In the genomic region with DNA sequence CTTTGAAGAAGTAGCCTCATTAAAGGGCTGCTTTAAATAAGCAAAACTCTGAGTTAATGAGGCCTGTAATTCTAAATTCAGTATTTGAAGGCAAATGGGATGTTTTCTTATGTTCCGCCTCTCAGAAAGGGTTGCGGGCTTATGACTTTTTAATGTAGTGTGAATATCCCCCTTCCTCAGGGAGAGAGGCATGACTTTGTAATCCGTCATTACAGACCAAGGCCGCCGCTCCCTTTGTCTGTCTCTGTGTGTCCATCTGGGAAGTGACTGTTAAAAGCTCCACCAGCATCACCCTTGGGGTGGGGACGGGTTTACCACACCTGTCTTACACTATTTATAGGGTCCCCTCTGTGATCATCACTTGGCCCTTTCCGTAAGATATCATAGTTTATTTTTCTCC, we compare ENCODE assay signal across 21 mouse cellular contexts.
DNase-seq lines count a peak whose midpoint lies in the region; ATAC-seq lines count a peak whose summit lies in the region.
"Had no signal": no experiment of that assay in that cellular context is flagged by ENCODE, and none has a peak within 500 bp of the region (broad histone marks: within the 10 kb centered on the region; RNA-seq: fewer than 3 reads in every experiment).

No protein-coding gene starts in this region.

- peaks cover 3% of the 10 kb centered on the region; the same call in 1 of the 2 replicates for H3K27me3 ChIP-seq in hindbrain, embryonic 12.5 days
- H3K27me3 ChIP-seq in hindbrain, embryonic 16.5 days (replicated peaks; ENCODE audit: control insufficient read depth, insufficient read depth, low read length), result no peaks in the 10 kb centered on the region
- peaks cover 19% of the 10 kb centered on the region for H3K27me3 ChIP-seq in hindbrain, embryonic 13.5 days
- H3K27me3 ChIP-seq in midbrain, embryonic 12.5 days, result peaks cover 8% of the 10 kb centered on the region; the same call in 1 of the 2 replicates
- H3K27me3 ChIP-seq in midbrain, embryonic 16.5 days (ENCODE audit: control insufficient read depth, insufficient read depth, low read depth, low read length), result no peaks in the 10 kb centered on the region
- H3K27me3 ChIP-seq: CH12.LX; forebrain, embryonic 13.5 days; heart, embryonic 13.5 days had no signal

- 45% methylated on average over 7 of the region's 7 CpGs for WGBS in hindbrain, embryonic 12.5 days
- 33% methylated on average over 7 of the region's 7 CpGs for whole genome bisulfite sequencing in hindbrain, embryonic 16.5 days
- WGBS in hindbrain, embryonic 13.5 days, result 35% methylated on average over 7 of the region's 7 CpGs
- WGBS in midbrain, embryonic 12.5 days, result 42% methylated on average over 7 of the region's 7 CpGs
- WGBS in midbrain, embryonic 16.5 days, result 28% methylated on average over 7 of the region's 7 CpGs

- no peaks in the 10 kb centered on the region for H3K9me3 ChIP-seq in hindbrain, embryonic 12.5 days (replicated peaks)
- H3K9me3 ChIP-seq in hindbrain, embryonic 16.5 days (ENCODE audit: control insufficient read depth, low read length), result no peaks in the 10 kb centered on the region
- H3K9me3 ChIP-seq in hindbrain, embryonic 13.5 days, result no peaks in the 10 kb centered on the region
- no peaks in the 10 kb centered on the region for H3K9me3 ChIP-seq in midbrain, embryonic 12.5 days
- H3K9me3 ChIP-seq in midbrain, embryonic 16.5 days (replicated peaks; ENCODE audit: control insufficient read depth, low read length, poor library complexity, severe bottlenecking), result no peaks in the 10 kb centered on the region
- H3K9me3 ChIP-seq: embryonic facial prominence, embryonic 13.5 days; forebrain, embryonic 13.5 days; heart, embryonic 13.5 days had no signal

- H3K4me3 ChIP-seq in hindbrain, embryonic 12.5 days, result no peak overlapping the region
- no peak overlapping the region for H3K4me3 ChIP-seq in hindbrain, embryonic 16.5 days (ENCODE audit: low read length)
- no peak overlapping the region for H3K4me3 ChIP-seq in hindbrain, embryonic 13.5 days
- H3K4me3 ChIP-seq in midbrain, embryonic 12.5 days, result no peak overlapping the region
- no peak overlapping the region for H3K4me3 ChIP-seq in midbrain, embryonic 16.5 days (ENCODE audit: low read depth, low read length)
- H3K4me3 ChIP-seq: embryonic facial prominence, embryonic 13.5 days; forebrain, embryonic 13.5 days; gastrocnemius, adult 2 months; heart, embryonic 13.5 days had no signal

- ATAC-seq in hindbrain, embryonic 12.5 days (ENCODE audit: low FRiP score), result peak; percentile 56; the same call in 1 of the 2 replicates
- no peak for ATAC-seq in hindbrain, embryonic 16.5 days
- no peak for ATAC-seq in hindbrain, embryonic 13.5 days (ENCODE audit: low FRiP score)
- ATAC-seq in midbrain, embryonic 12.5 days (ENCODE audit: low FRiP score, low read depth), result 0 out of 2 replicates have a peak, but pooled peaks have one; percentile 52
- 0 out of 2 replicates have a peak, but pooled peaks have one; percentile 48 for ATAC-seq in midbrain, embryonic 16.5 days
- no peak for ATAC-seq in erythroid progenitor cell, adult 5-6 weeks (replicated peaks; ENCODE audit: low FRiP score, poor library complexity, severe bottlenecking)
- ATAC-seq: activated CD4-positive, CD25-positive, alpha-beta regulatory T cell, adult 4 months; forebrain, embryonic 13.5 days; forebrain, postnatal 0 days; Patski had no signal

- peaks cover 13% of the 10 kb centered on the region; the same call in 1 of the 2 replicates for H3K4me1 ChIP-seq in hindbrain, embryonic 12.5 days
- H3K4me1 ChIP-seq in hindbrain, embryonic 16.5 days (ENCODE audit: control insufficient read depth, insufficient read depth, low read depth, low read length), result peaks cover 3% of the 10 kb centered on the region
- H3K4me1 ChIP-seq in hindbrain, embryonic 13.5 days (replicated peaks), result peaks cover 17% of the 10 kb centered on the region
- peaks cover 11% of the 10 kb centered on the region; the same call in 1 of the 2 replicates for H3K4me1 ChIP-seq in midbrain, embryonic 12.5 days
- peaks cover 3% of the 10 kb centered on the region; the same call in 1 of the 2 replicates for H3K4me1 ChIP-seq in midbrain, embryonic 16.5 days (ENCODE audit: control insufficient read depth, insufficient read depth, low read length)
- H3K4me1 ChIP-seq: embryonic facial prominence, embryonic 13.5 days; forebrain, embryonic 13.5 days had no signal

- 0 out of 2 replicates have a peak overlapping the region, but pooled peaks have one; percentile 26 for H3K27ac ChIP-seq in hindbrain, embryonic 12.5 days
- no peak overlapping the region for H3K27ac ChIP-seq in hindbrain, embryonic 16.5 days (ENCODE audit: low read depth, low read length)
- H3K27ac ChIP-seq in hindbrain, embryonic 13.5 days, result peak overlapping the region; percentile 65; the same call in 1 of the 2 replicates
- peak overlapping the region; percentile 73 for H3K27ac ChIP-seq in midbrain, embryonic 12.5 days (replicated peaks)
- H3K27ac ChIP-seq in midbrain, embryonic 16.5 days (ENCODE audit: low read length), result no peak overlapping the region
- H3K27ac ChIP-seq: embryonic facial prominence, embryonic 13.5 days; forebrain, embryonic 13.5 days; gastrocnemius, adult 2 months; heart, embryonic 13.5 days had no signal

- no peak for DNase-seq in right cerebral cortex, postnatal 14 days
- DNase-seq: adrenal gland, postnatal 14 days; cerebellum, adult 18-20 months; cerebellum, adult 9-11 months; cerebellum, postnatal 36 days; forebrain, postnatal 0 days; gastrocnemius, adult 2 months; gastrocnemius, postnatal 25 days; heart, postnatal 36 days had no signal

- no peak overlapping the region for H3K4me2 ChIP-seq in hindbrain, embryonic 12.5 days (replicated peaks)
- no peak overlapping the region for H3K4me2 ChIP-seq in hindbrain, embryonic 16.5 days (ENCODE audit: low read length)
- H3K4me2 ChIP-seq in hindbrain, embryonic 13.5 days, result no peak overlapping the region
- H3K4me2 ChIP-seq in midbrain, embryonic 12.5 days (replicated peaks), result no peak overlapping the region
- H3K4me2 ChIP-seq in midbrain, embryonic 16.5 days (ENCODE audit: low read length), result no peak overlapping the region
- H3K4me2 ChIP-seq: embryonic facial prominence, embryonic 13.5 days; forebrain, embryonic 13.5 days; heart, embryonic 13.5 days had no signal

- H3K9ac ChIP-seq in hindbrain, embryonic 12.5 days, result no peak overlapping the region
- no peak overlapping the region for H3K9ac ChIP-seq in hindbrain, embryonic 16.5 days (ENCODE audit: low read depth, low read length)
- H3K9ac ChIP-seq in hindbrain, embryonic 13.5 days, result no peak overlapping the region
- no peak overlapping the region for H3K9ac ChIP-seq in midbrain, embryonic 12.5 days (replicated peaks)
- no peak overlapping the region for H3K9ac ChIP-seq in midbrain, embryonic 16.5 days (ENCODE audit: low read depth, low read length)
- H3K9ac ChIP-seq: embryonic facial prominence, embryonic 13.5 days; forebrain, embryonic 13.5 days; forebrain, postnatal 0 days; heart, embryonic 13.5 days had no signal

- no peaks in the 10 kb centered on the region for H3K36me3 ChIP-seq in hindbrain, embryonic 12.5 days
- H3K36me3 ChIP-seq in hindbrain, embryonic 16.5 days (ENCODE audit: control insufficient read depth, insufficient read depth, low read length), result no peaks in the 10 kb centered on the region
- no peaks in the 10 kb centered on the region for H3K36me3 ChIP-seq in hindbrain, embryonic 13.5 days
- H3K36me3 ChIP-seq in midbrain, embryonic 12.5 days, result no peaks in the 10 kb centered on the region
- H3K36me3 ChIP-seq in midbrain, embryonic 16.5 days (ENCODE audit: control insufficient read depth, insufficient read depth, low read length), result no peaks in the 10 kb centered on the region
- H3K36me3 ChIP-seq: embryonic facial prominence, embryonic 13.5 days had no signal

Comparison
In these comparisons a context has a peak if more than half of its experiments do, and no peak if none do; other contexts are left out.
1. ATAC-seq: peak in hindbrain, embryonic 12.5 days (single experiment), midbrain, embryonic 12.5 days (single experiment) and midbrain, embryonic 16.5 days (single experiment); none in hindbrain, embryonic 16.5 days (single experiment), hindbrain, embryonic 13.5 days (single experiment) and erythroid progenitor cell, adult 5-6 weeks (single experiment).
2. H3K27ac ChIP-seq: peak in hindbrain, embryonic 12.5 days (single experiment), hindbrain, embryonic 13.5 days (single experiment) and midbrain, embryonic 12.5 days (single experiment); none in hindbrain, embryonic 16.5 days (single experiment) and midbrain, embryonic 16.5 days (single experiment).